Comparison of ENCODE assay signal across 18 mouse cellular contexts in the genomic region with DNA sequence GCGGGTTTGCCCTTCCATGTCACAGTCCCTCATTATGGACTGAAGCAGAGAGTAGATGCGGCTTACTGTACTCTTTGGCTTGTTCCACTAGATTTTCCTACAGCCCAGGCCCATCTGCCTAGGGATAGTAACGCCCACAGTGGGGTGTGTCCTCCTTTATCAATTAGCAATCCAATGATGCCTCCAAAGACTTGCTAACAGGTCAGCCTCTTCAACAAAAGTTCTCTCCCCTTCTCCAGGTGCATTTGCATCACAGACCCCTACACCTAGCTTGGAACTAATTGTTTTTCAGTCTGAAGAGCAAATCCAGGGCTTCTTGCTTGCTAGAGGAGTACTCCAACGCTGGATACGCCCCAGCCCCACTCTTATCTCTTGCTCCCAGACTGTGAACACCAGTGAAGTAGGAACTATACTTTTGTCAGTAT. TPM values are rescaled to one million over a fixed set of nuclear protein-coding genes. Genes with fewer than 3 reads are reported as not detected.
A peak's percentile ranks its signal among the peaks of the same experiment; 100 is the strongest.
DNase-seq lines count a peak whose midpoint lies in the region; ATAC-seq and TF ChIP-seq lines count a peak whose summit lies in the region.
"Had no signal": no experiment of that assay in that cellular context is flagged by ENCODE, and none has a peak within 500 bp of the region (broad histone marks: within the 10 kb centered on the region; RNA-seq: fewer than 3 reads in every experiment).

No protein-coding gene starts in this region.

- no peak for DNase-seq in stomach, postnatal 0 days (ENCODE audit: low spot score)
- DNase-seq in c-Kit-negative CD71-positive TER-119-positive erythroid progenitor cells, embryonic 14.5 days (ENCODE audit: low read depth, low spot score) = peak; percentile 72
- peak; percentile 74 for DNase-seq in liver, embryonic 13.5 days
- DNase-seq in kidney, postnatal 14 days = no peak
- DNase-seq: adrenal gland, adult 2 months; cerebellum, adult 9-10 months; gastrocnemius, postnatal 10 days; heart, postnatal 36 days; lung, adult 18-20 months; lung, postnatal 4 days; thymus, adult 2 months had no signal

- TF ChIP-seq EP300 in stomach, postnatal 0 days (optimal IDR thresholded peaks at IDR 0.05) = no peak

- H3K36me3 ChIP-seq in stomach, embryonic 15.5 days = no peaks in the 10 kb centered on the region
- H3K36me3 ChIP-seq in stomach, postnatal 0 days (ENCODE audit: control insufficient read depth, insufficient read depth, low read length) = no peaks in the 10 kb centered on the region
- no peaks in the 10 kb centered on the region for H3K36me3 ChIP-seq in liver, embryonic 13.5 days
- no peaks in the 10 kb centered on the region for H3K36me3 ChIP-seq in forebrain, embryonic 15.5 days
- no peaks in the 10 kb centered on the region for H3K36me3 ChIP-seq in hindbrain, embryonic 16.5 days (ENCODE audit: control insufficient read depth, insufficient read depth, low read length)
- H3K36me3 ChIP-seq: kidney, embryonic 15.5 days; midbrain, embryonic 15.5 days had no signal

- H3K4me3 ChIP-seq in stomach, embryonic 15.5 days (replicated peaks) = no peak overlapping the region
- H3K4me3 ChIP-seq in stomach, postnatal 0 days (ENCODE audit: low read depth, low read length) = no peak overlapping the region
- no peak overlapping the region; the same call in 1 of the 2 replicates for H3K4me3 ChIP-seq in liver, embryonic 13.5 days (replicated peaks)
- H3K4me3 ChIP-seq in forebrain, embryonic 15.5 days = no peak overlapping the region
- no peak overlapping the region for H3K4me3 ChIP-seq in hindbrain, embryonic 16.5 days (ENCODE audit: low read length)
- H3K4me3 ChIP-seq: kidney, embryonic 15.5 days; midbrain, embryonic 15.5 days had no signal

- no peaks in the 10 kb centered on the region for H3K9me3 ChIP-seq in stomach, embryonic 15.5 days
- no peaks in the 10 kb centered on the region for H3K9me3 ChIP-seq in stomach, postnatal 0 days (ENCODE audit: control insufficient read depth, low read length)
- H3K9me3 ChIP-seq in liver, embryonic 13.5 days (replicated peaks) = no peaks in the 10 kb centered on the region
- H3K9me3 ChIP-seq in forebrain, embryonic 15.5 days = no peaks in the 10 kb centered on the region
- H3K9me3 ChIP-seq in hindbrain, embryonic 16.5 days (ENCODE audit: control insufficient read depth, low read length) = no peaks in the 10 kb centered on the region
- H3K9me3 ChIP-seq: kidney, embryonic 15.5 days; midbrain, embryonic 15.5 days had no signal

- H3K27me3 ChIP-seq in stomach, embryonic 15.5 days (replicated peaks) = no peaks in the 10 kb centered on the region
- H3K27me3 ChIP-seq in stomach, postnatal 0 days (ENCODE audit: control insufficient read depth, insufficient read depth, low read length) = no peaks in the 10 kb centered on the region
- H3K27me3 ChIP-seq in liver, embryonic 13.5 days = no peaks in the 10 kb centered on the region
- no peaks in the 10 kb centered on the region for H3K27me3 ChIP-seq in forebrain, embryonic 15.5 days
- H3K27me3 ChIP-seq in hindbrain, embryonic 16.5 days (replicated peaks; ENCODE audit: control insufficient read depth, insufficient read depth, low read length) = no peaks in the 10 kb centered on the region
- H3K27me3 ChIP-seq: midbrain, embryonic 15.5 days; Patski had no signal

- H3K4me2 ChIP-seq in stomach, embryonic 15.5 days = no peak overlapping the region
- no peak overlapping the region for H3K4me2 ChIP-seq in stomach, postnatal 0 days (replicated peaks; ENCODE audit: low read depth)
- H3K4me2 ChIP-seq in liver, embryonic 13.5 days = peak overlapping the region; percentile 49
- H3K4me2 ChIP-seq in forebrain, embryonic 15.5 days (replicated peaks) = no peak overlapping the region
- H3K4me2 ChIP-seq in hindbrain, embryonic 16.5 days (ENCODE audit: low read length) = no peak overlapping the region
- H3K4me2 ChIP-seq: kidney, embryonic 15.5 days; midbrain, embryonic 15.5 days had no signal

- no peak overlapping the region for H3K27ac ChIP-seq in stomach, embryonic 15.5 days
- H3K27ac ChIP-seq in stomach, postnatal 0 days (replicated peaks) = no peak overlapping the region
- peak overlapping the region; percentile 86 for H3K27ac ChIP-seq in liver, embryonic 13.5 days
- no peak overlapping the region for H3K27ac ChIP-seq in forebrain, embryonic 15.5 days (replicated peaks)
- no peak overlapping the region for H3K27ac ChIP-seq in hindbrain, embryonic 16.5 days (ENCODE audit: low read depth, low read length)
- H3K27ac ChIP-seq: kidney, embryonic 15.5 days; midbrain, embryonic 15.5 days had no signal

- TF ChIP-seq CTCF in stomach, postnatal 0 days (IDR thresholded peaks at IDR 0.05; ENCODE audit: low read depth) = no peak

- H3K9ac ChIP-seq in stomach, embryonic 15.5 days = no peak overlapping the region
- H3K9ac ChIP-seq in stomach, postnatal 0 days (ENCODE audit: low read length) = no peak overlapping the region
- H3K9ac ChIP-seq in liver, embryonic 13.5 days = peak overlapping the region; percentile 24
- no peak overlapping the region for H3K9ac ChIP-seq in forebrain, embryonic 15.5 days (replicated peaks)
- no peak overlapping the region for H3K9ac ChIP-seq in hindbrain, embryonic 16.5 days (ENCODE audit: low read depth, low read length)
- H3K9ac ChIP-seq: kidney, embryonic 15.5 days; midbrain, embryonic 15.5 days had no signal

- H3K4me1 ChIP-seq in stomach, embryonic 15.5 days = no peaks in the 10 kb centered on the region
- H3K4me1 ChIP-seq in stomach, postnatal 0 days (replicated peaks; ENCODE audit: control insufficient read depth, insufficient read depth) = no peaks in the 10 kb centered on the region
- peaks cover 40% of the 10 kb centered on the region for H3K4me1 ChIP-seq in liver, embryonic 13.5 days (replicated peaks)
- peaks cover 4% of the 10 kb centered on the region; the same call in 1 of the 2 replicates for H3K4me1 ChIP-seq in forebrain, embryonic 15.5 days
- no peaks in the 10 kb centered on the region for H3K4me1 ChIP-seq in hindbrain, embryonic 16.5 days (ENCODE audit: control insufficient read depth, insufficient read depth, low read depth, low read length)
- H3K4me1 ChIP-seq: midbrain, embryonic 15.5 days had no signal

- peak; percentile 59; the same call in 1 of the 2 replicates for ATAC-seq in stomach, embryonic 15.5 days (ENCODE audit: insufficient read depth, low FRiP score, low read depth)
- ATAC-seq in stomach, postnatal 0 days (ENCODE audit: low FRiP score, low TSS enrichment) = no peak
- peak; percentile 91 for ATAC-seq in liver, embryonic 13.5 days (ENCODE audit: low read depth)
- no peak for ATAC-seq in forebrain, embryonic 15.5 days (replicated peaks)
- ATAC-seq in hindbrain, embryonic 16.5 days = no peak
- ATAC-seq: forebrain, embryonic 14.5 days; midbrain, embryonic 15.5 days; Patski had no signal

- WGBS in stomach, embryonic 15.5 days = 66% methylated on average over 5 of the region's 5 CpGs
- whole genome bisulfite sequencing in stomach, postnatal 0 days = 64% methylated on average over 5 of the region's 5 CpGs
- 32% methylated on average over 5 of the region's 5 CpGs for WGBS in liver, embryonic 13.5 days (ENCODE audit: insufficient replicate concordance)
- WGBS in forebrain, embryonic 15.5 days = 67% methylated on average over 5 of the region's 5 CpGs
- 69% methylated on average over 5 of the region's 5 CpGs for WGBS in hindbrain, embryonic 16.5 days

RNA-seq across cellular contexts. Expression of a gene that starts 7.1 kb away (rescaled TPM):
- 4.3 and 5.2 TPM in 2 replicates for polyA plus RNA-seq in stomach, embryonic 15.5 days (2015; fragmentation: Nextera tagmentation; extraction: Ambion mirVana)
- polyA plus RNA-seq in stomach, postnatal 0 days (2015; fragmentation: Nextera tagmentation; extraction: Ambion mirVana) = 0.53 and 0.64 TPM in 2 replicates
- polyA plus RNA-seq in liver, embryonic 13.5 days (2015; fragmentation: Nextera tagmentation; extraction: Ambion mirVana) = 1.9 and 2.2 TPM in 2 replicates
- polyA plus RNA-seq in forebrain, embryonic 15.5 days (2015; fragmentation: Nextera tagmentation; extraction: Ambion mirVana) = 0.57 and 0.64 TPM in 2 replicates
- polyA plus RNA-seq in hindbrain, embryonic 16.5 days (2015; fragmentation: Nextera tagmentation; extraction: Ambion mirVana) = 1.8 and 2.4 TPM in 2 replicates

RNA-seq across cellular contexts. Expression of a gene that starts 7.1 kb away (rescaled TPM):
- 27.3 and 29.8 TPM in 2 replicates for polyA plus RNA-seq in stomach, embryonic 15.5 days (2015; fragmentation: Nextera tagmentation; extraction: Ambion mirVana)
- polyA plus RNA-seq in stomach, postnatal 0 days (2015; fragmentation: Nextera tagmentation; extraction: Ambion mirVana) = 15.5 and 17.0 TPM in 2 replicates
- polyA plus RNA-seq in liver, embryonic 13.5 days (2015; fragmentation: Nextera tagmentation; extraction: Ambion mirVana) = 7.0 and 8.8 TPM in 2 replicates
- 7.9 and 9.0 TPM in 2 replicates for polyA plus RNA-seq in forebrain, embryonic 15.5 days (2015; fragmentation: Nextera tagmentation; extraction: Ambion mirVana)
- 8.2 and 10.7 TPM in 2 replicates for polyA plus RNA-seq in hindbrain, embryonic 16.5 days (2015; fragmentation: Nextera tagmentation; extraction: Ambion mirVana)

RNA-seq across cellular contexts. Expression of a gene that starts 24.4 kb away (rescaled TPM):
- 31.1 and 34.6 TPM in 2 replicates for polyA plus RNA-seq in stomach, embryonic 15.5 days (2015; fragmentation: Nextera tagmentation; extraction: Ambion mirVana)
- polyA plus RNA-seq in stomach, postnatal 0 days (2015; fragmentation: Nextera tagmentation; extraction: Ambion mirVana) = 25.6 and 26.1 TPM in 2 replicates
- 24.1 and 24.7 TPM in 2 replicates for polyA plus RNA-seq in liver, embryonic 13.5 days (2015; fragmentation: Nextera tagmentation; extraction: Ambion mirVana)
- polyA plus RNA-seq in forebrain, embryonic 15.5 days (2015; fragmentation: Nextera tagmentation; extraction: Ambion mirVana) = 19.1 and 19.8 TPM in 2 replicates
- polyA plus RNA-seq in hindbrain, embryonic 16.5 days (2015; fragmentation: Nextera tagmentation; extraction: Ambion mirVana) = 23.6 and 25.5 TPM in 2 replicates

RNA-seq across cellular contexts. Expression of a gene that starts 38.4 kb away (rescaled TPM):
- 0.14 TPM in 1 of 2 replicates, not detected in the other for polyA plus RNA-seq in stomach, embryonic 15.5 days (2015; fragmentation: Nextera tagmentation; extraction: Ambion mirVana)
- polyA plus RNA-seq in stomach, postnatal 0 days (2015; fragmentation: Nextera tagmentation; extraction: Ambion mirVana) = not detected in 2 replicates
- 0.09 TPM in 1 of 2 replicates, not detected in the other for polyA plus RNA-seq in liver, embryonic 13.5 days (2015; fragmentation: Nextera tagmentation; extraction: Ambion mirVana)
- 0.19 TPM in 1 of 2 replicates, not detected in the other for polyA plus RNA-seq in forebrain, embryonic 15.5 days (2015; fragmentation: Nextera tagmentation; extraction: Ambion mirVana)
- 0.11 and 0.24 TPM in 2 replicates for polyA plus RNA-seq in hindbrain, embryonic 16.5 days (2015; fragmentation: Nextera tagmentation; extraction: Ambion mirVana)
- polyA plus RNA-seq: adrenal gland, adult 2 months; kidney, embryonic 15.5 days had no signal

RNA-seq across cellular contexts. Expression of a gene that starts 44.7 kb away (rescaled TPM):
- 43.7 and 46.4 TPM in 2 replicates for polyA plus RNA-seq in stomach, embryonic 15.5 days (2015; fragmentation: Nextera tagmentation; extraction: Ambion mirVana)
- 8.9 and 10.5 TPM in 2 replicates for polyA plus RNA-seq in stomach, postnatal 0 days (2015; fragmentation: Nextera tagmentation; extraction: Ambion mirVana)
- polyA plus RNA-seq in liver, embryonic 13.5 days (2015; fragmentation: Nextera tagmentation; extraction: Ambion mirVana) = 34.8 and 37.4 TPM in 2 replicates
- 32.0 and 35.8 TPM in 2 replicates for polyA plus RNA-seq in forebrain, embryonic 15.5 days (2015; fragmentation: Nextera tagmentation; extraction: Ambion mirVana)
- 19.7 and 22.4 TPM in 2 replicates for polyA plus RNA-seq in hindbrain, embryonic 16.5 days (2015; fragmentation: Nextera tagmentation; extraction: Ambion mirVana)

Comparison
In these comparisons a context has a peak if more than half of its experiments do, and no peak if none do; other contexts are left out.
1. ATAC-seq: peak in stomach, embryonic 15.5 days (single experiment) and liver, embryonic 13.5 days (single experiment); none in stomach, postnatal 0 days (single experiment), forebrain, embryonic 15.5 days (single experiment) and hindbrain, embryonic 16.5 days (single experiment).
2. DNase-seq: peak in c-Kit-negative CD71-positive TER-119-positive erythroid progenitor cells, embryonic 14.5 days (single experiment) and liver, embryonic 13.5 days (single experiment); none in stomach, postnatal 0 days (single experiment) and kidney, postnatal 14 days (single experiment).